Mouse (Mus musculus): ENCODE results near the gene Krtap4-2. TPM values are rescaled to one million over a fixed set of nuclear protein-coding genes. Genes with fewer than 3 reads are reported as not detected.
"Not testable (repeated sequence)": the region's sequence is repeated elsewhere in the genome, so short reads cannot be mapped to it uniquely, and the experiment has no call there.

Gene Krtap4-2
- polyA plus RNA-seq, 1 experiment = not detected

DNA sequence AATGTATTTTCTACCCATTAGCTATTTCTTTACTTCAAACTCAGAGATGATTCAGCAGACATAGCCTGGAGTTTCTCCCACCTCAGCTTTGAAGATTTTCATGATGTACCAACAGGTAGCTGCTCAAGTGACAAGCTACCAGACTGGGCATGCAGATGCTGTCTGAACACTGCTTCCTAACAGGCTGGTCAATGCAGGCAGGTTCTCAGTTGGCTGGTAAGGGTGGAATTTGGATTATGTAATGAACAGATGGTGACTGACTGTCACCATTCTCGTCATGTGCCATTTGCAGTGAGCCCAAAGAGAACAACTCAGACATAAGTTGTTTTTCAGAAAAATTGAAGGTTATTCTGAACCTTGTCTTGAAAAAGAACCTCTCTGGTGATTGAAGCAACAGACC is 25.8 kb downstream of the Krtap4-2 start:
- no peak overlapping the region for H3K4me3 ChIP-seq (ENCODE audit: insufficient read depth, low read depth, low read length)
- H3K4me1 ChIP-seq (ENCODE audit: control insufficient read depth, insufficient read depth, low read length) = no peaks in the 10 kb centered on the region
- no peak overlapping the region for H3K27ac ChIP-seq (ENCODE audit: insufficient read depth, low read depth, low read length)
- WGBS = 83% methylated on average over 1 of the region's 1 CpGs
- TF ChIP-seq POLR2A (IDR thresholded peaks at IDR 0.05; ENCODE audit: insufficient read depth, low read depth, low read length) (no peak), CTCF (IDR thresholded peaks at IDR 0.05; ENCODE audit: insufficient read depth, low read depth, low read length) (no peak)

DNA sequence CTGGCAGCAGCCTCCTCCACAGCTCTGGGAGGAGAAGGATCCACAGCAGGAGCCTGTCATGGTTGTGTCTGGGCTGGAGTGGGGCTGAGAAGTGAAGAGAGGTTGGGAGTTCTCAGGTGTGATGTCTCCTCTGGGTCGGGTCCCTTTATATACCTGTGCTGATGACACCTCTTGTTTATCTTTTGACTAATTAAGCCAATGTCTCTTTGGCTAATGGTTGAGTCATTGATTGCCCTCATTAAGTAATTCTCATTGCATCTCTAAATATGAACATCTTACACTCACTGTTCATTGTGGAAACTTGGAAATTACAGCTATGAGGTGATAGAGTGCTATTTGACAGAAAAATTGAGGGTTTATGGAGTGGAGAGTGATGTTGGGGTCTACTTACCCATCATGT is 31.7 kb downstream of the Krtap4-2 start, which contains the start of gene Gm11938:
TSS of gene Gm11938 (minus strand) at position 101 of the 400 bp plus-strand sequence.
- not testable (repeated sequence) for H3K4me1 ChIP-seq (ENCODE audit: control insufficient read depth, insufficient read depth, low read length); H3K4me3 ChIP-seq (ENCODE audit: insufficient read depth, low read depth, low read length); H3K27ac ChIP-seq (ENCODE audit: insufficient read depth, low read depth, low read length)
- WGBS = 70% methylated on average over 1 of the region's 1 CpGs

GRCm38 (mm10) chr11:99597742-99598141 is 37.1 kb downstream of the Krtap4-2 start, which contains the start of gene Krtap9-3:
Gene Krtap9-3, minus strand, starts transcription at chr11:99598105.
- H3K27ac ChIP-seq (ENCODE audit: insufficient read depth, low read depth, low read length); H3K4me1 ChIP-seq (ENCODE audit: control insufficient read depth, insufficient read depth, low read length); H3K4me3 ChIP-seq (ENCODE audit: insufficient read depth, low read depth, low read length): not testable (repeated sequence)
- 80% methylated on average over 6 of the region's 6 CpGs for WGBS

- no peaks in the 10 kb centered on the region for H3K4me1 ChIP-seq (ENCODE audit: control insufficient read depth, insufficient read depth, low read length)
- WGBS = 82% methylated on average over 6 of the region's 6 CpGs
- no peak within 1 kb of the TSS for H3K4me3 ChIP-seq (ENCODE audit: insufficient read depth, low read depth, low read length)
- TF ChIP-seq CTCF (IDR thresholded peaks at IDR 0.05; ENCODE audit: insufficient read depth, low read depth, low read length) (no peak), POLR2A (IDR thresholded peaks at IDR 0.05; ENCODE audit: insufficient read depth, low read depth, low read length) (no peak)
- no peak within 1 kb of the TSS for H3K27ac ChIP-seq (ENCODE audit: insufficient read depth, low read depth, low read length)
These were observed 43.9 kb downstream of the Krtap4-2 start, which contains the start of gene Krtap1-3 for GRCm38 (mm10) chr11:99590981-99591380. Gene Krtap1-3, minus strand, starts transcription at chr11:99591339.

GRCm38 (mm10) chr11:99585096-99585495 is 49.8 kb downstream of the Krtap4-2 start:
- H3K4me3 ChIP-seq (ENCODE audit: insufficient read depth, low read depth, low read length) = no peak overlapping the region
- WGBS = 48% methylated on average over 7 of the region's 7 CpGs
- H3K27ac ChIP-seq (ENCODE audit: insufficient read depth, low read depth, low read length) = no peak overlapping the region
- TF ChIP-seq POLR2A (IDR thresholded peaks at IDR 0.05; ENCODE audit: insufficient read depth, low read depth, low read length) (no peak), CTCF (IDR thresholded peaks at IDR 0.05; ENCODE audit: insufficient read depth, low read depth, low read length) (no peak)
- H3K4me1 ChIP-seq (ENCODE audit: control insufficient read depth, insufficient read depth, low read length) = peaks cover 8% of the 10 kb centered on the region

Other genes starting within 250 kb of the Krtap4-2 start
- gene Krt10, start 245.7 kb downstream of the Krtap4-2 start, polyA plus RNA-seq (2012; ENCODE audit: insufficient read depth, insufficient read length, low replicate concordance, missing spikeins) = not detected in 2 replicates
- not detected in 2 replicates for gene Krt12, start 212.8 kb downstream of the Krtap4-2 start, polyA plus RNA-seq (2012; ENCODE audit: insufficient read depth, insufficient read length, low replicate concordance, missing spikeins)
- not detected in 2 replicates for gene Krt20, start 196.9 kb downstream of the Krtap4-2 start, polyA plus RNA-seq (2012; ENCODE audit: insufficient read depth, insufficient read length, low replicate concordance, missing spikeins)
- gene Krt23, start 141.9 kb downstream of the Krtap4-2 start, polyA plus RNA-seq (2012; ENCODE audit: insufficient read depth, insufficient read length, low replicate concordance, missing spikeins) = not detected in 2 replicates
- not detected in 2 replicates for gene Krt39, start 113.7 kb downstream of the Krtap4-2 start, polyA plus RNA-seq (2012; ENCODE audit: insufficient read depth, insufficient read length, low replicate concordance, missing spikeins)
- not detected in 2 replicates for gene Krt40, start 91.9 kb downstream of the Krtap4-2 start, polyA plus RNA-seq (2012; ENCODE audit: insufficient read depth, insufficient read length, low replicate concordance, missing spikeins)
- not detected in 2 replicates for gene Krtap3-3, start 84.2 kb downstream of the Krtap4-2 start, polyA plus RNA-seq (2012; ENCODE audit: insufficient read depth, insufficient read length, low replicate concordance, missing spikeins)
- gene Krtap3-2, start 78.2 kb downstream of the Krtap4-2 start, polyA plus RNA-seq (2012; ENCODE audit: insufficient read depth, insufficient read length, low replicate concordance, missing spikeins) = not detected in 2 replicates
- gene Gm11939, start 75.6 kb downstream of the Krtap4-2 start, polyA plus RNA-seq (2012; ENCODE audit: insufficient read depth, insufficient read length, low replicate concordance, missing spikeins) = not detected in 2 replicates
- not detected in 2 replicates for gene Krtap3-1, start 68.5 kb downstream of the Krtap4-2 start, polyA plus RNA-seq (2012; ENCODE audit: insufficient read depth, insufficient read length, low replicate concordance, missing spikeins)
- gene Krtap1-5, start 54.1 kb downstream of the Krtap4-2 start, polyA plus RNA-seq (2012; ENCODE audit: insufficient read depth, insufficient read length, low replicate concordance, missing spikeins) = not detected in 2 replicates
- gene Krtap1-4, start 51.4 kb downstream of the Krtap4-2 start, polyA plus RNA-seq (2012; ENCODE audit: insufficient read depth, insufficient read length, low replicate concordance, missing spikeins) = not detected in 2 replicates
- gene Krtap1-3, start 43.7 kb downstream of the Krtap4-2 start, polyA plus RNA-seq (2012; ENCODE audit: insufficient read depth, insufficient read length, low replicate concordance, missing spikeins) = not detected in 2 replicates
- not detected in 2 replicates for gene Krtap9-3, start 37.0 kb downstream of the Krtap4-2 start, polyA plus RNA-seq (2012; ENCODE audit: insufficient read depth, insufficient read length, low replicate concordance, missing spikeins)
- gene Gm11938, start 31.8 kb downstream of the Krtap4-2 start, polyA plus RNA-seq (2012; ENCODE audit: insufficient read depth, insufficient read length, low replicate concordance, missing spikeins) = not detected in 2 replicates
- gene Gm11937, start 24.9 kb downstream of the Krtap4-2 start, polyA plus RNA-seq (2012; ENCODE audit: insufficient read depth, insufficient read length, low replicate concordance, missing spikeins) = not detected in 2 replicates
- gene Krtap2-4, start 20.2 kb downstream of the Krtap4-2 start, polyA plus RNA-seq (2012; ENCODE audit: insufficient read depth, insufficient read length, low replicate concordance, missing spikeins) = not detected in 2 replicates
- not detected in 2 replicates for gene Gm11562, start 14.6 kb downstream of the Krtap4-2 start, polyA plus RNA-seq (2012; ENCODE audit: insufficient read depth, insufficient read length, low replicate concordance, missing spikeins)
- gene Krtap4-1, start 6.8 kb downstream of the Krtap4-2 start, polyA plus RNA-seq (2012; ENCODE audit: insufficient read depth, insufficient read length, low replicate concordance, missing spikeins) = not detected in 2 replicates
- not detected in 2 replicates for gene Krtap4-7, start 9.0 kb upstream of the Krtap4-2 start, polyA plus RNA-seq (2012; ENCODE audit: insufficient read depth, insufficient read length, low replicate concordance, missing spikeins)
- not detected in 2 replicates for gene Gm11555, start 15.2 kb upstream of the Krtap4-2 start, polyA plus RNA-seq (2012; ENCODE audit: insufficient read depth, insufficient read length, low replicate concordance, missing spikeins)
- gene Gm11563, start 23.9 kb upstream of the Krtap4-2 start, polyA plus RNA-seq (2012; ENCODE audit: insufficient read depth, insufficient read length, low replicate concordance, missing spikeins) = not detected in 2 replicates
- not detected in 2 replicates for gene Krtap4-6, start 30.9 kb upstream of the Krtap4-2 start, polyA plus RNA-seq (2012; ENCODE audit: insufficient read depth, insufficient read length, low replicate concordance, missing spikeins)
- gene Gm14190, start 55.7 kb upstream of the Krtap4-2 start, polyA plus RNA-seq (2012; ENCODE audit: insufficient read depth, insufficient read length, low replicate concordance, missing spikeins) = not detected in 2 replicates
- not detected in 2 replicates for gene Gm14180, start 99.2 kb upstream of the Krtap4-2 start, polyA plus RNA-seq (2012; ENCODE audit: insufficient read depth, insufficient read length, low replicate concordance, missing spikeins)
- gene Gm11595, start 137.8 kb upstream of the Krtap4-2 start, polyA plus RNA-seq (2012; ENCODE audit: insufficient read depth, insufficient read length, low replicate concordance, missing spikeins) = not detected in 2 replicates
- not detected in 2 replicates for gene Krtap4-8, start 145.6 kb upstream of the Krtap4-2 start, polyA plus RNA-seq (2012; ENCODE audit: insufficient read depth, insufficient read length, low replicate concordance, missing spikeins)
- not detected in 2 replicates for gene Krtap4-9, start 150.1 kb upstream of the Krtap4-2 start, polyA plus RNA-seq (2012; ENCODE audit: insufficient read depth, insufficient read length, low replicate concordance, missing spikeins)
- gene Gm11596, start 158.4 kb upstream of the Krtap4-2 start, polyA plus RNA-seq (2012; ENCODE audit: insufficient read depth, insufficient read length, low replicate concordance, missing spikeins) = not detected in 2 replicates
- not detected in 2 replicates for gene Gm11569, start 163.8 kb upstream of the Krtap4-2 start, polyA plus RNA-seq (2012; ENCODE audit: insufficient read depth, insufficient read length, low replicate concordance, missing spikeins)
- gene Gm11554, start 169.4 kb upstream of the Krtap4-2 start, polyA plus RNA-seq (2012; ENCODE audit: insufficient read depth, insufficient read length, low replicate concordance, missing spikeins) = not detected in 2 replicates
- not detected in 2 replicates for gene Krtap4-13, start 174.8 kb upstream of the Krtap4-2 start, polyA plus RNA-seq (2012; ENCODE audit: insufficient read depth, insufficient read length, low replicate concordance, missing spikeins)
- gene Gm11564, start 180.6 kb upstream of the Krtap4-2 start, polyA plus RNA-seq (2012; ENCODE audit: insufficient read depth, insufficient read length, low replicate concordance, missing spikeins) = not detected in 2 replicates
- not detected in 2 replicates for gene 2300003K06Rik, start 203.0 kb upstream of the Krtap4-2 start, polyA plus RNA-seq (2012; ENCODE audit: insufficient read depth, insufficient read length, low replicate concordance, missing spikeins)
- gene Krtap4-16, start 216.5 kb upstream of the Krtap4-2 start, polyA plus RNA-seq (2012; ENCODE audit: insufficient read depth, insufficient read length, low replicate concordance, missing spikeins) = not detected in 2 replicates
- gene Gm11568, start 222.8 kb upstream of the Krtap4-2 start, polyA plus RNA-seq (2012; ENCODE audit: insufficient read depth, insufficient read length, low replicate concordance, missing spikeins) = not detected in 2 replicates
- not detected in 2 replicates for gene Gm11559, start 229.4 kb upstream of the Krtap4-2 start, polyA plus RNA-seq (2012; ENCODE audit: insufficient read depth, insufficient read length, low replicate concordance, missing spikeins)
- gene Krtap9-1, start 238.3 kb upstream of the Krtap4-2 start, polyA plus RNA-seq (2012; ENCODE audit: insufficient read depth, insufficient read length, low replicate concordance, missing spikeins) = not detected in 2 replicates
- gene Gm11567, start 244.1 kb upstream of the Krtap4-2 start, polyA plus RNA-seq (2012; ENCODE audit: insufficient read depth, insufficient read length, low replicate concordance, missing spikeins) = not detected in 2 replicates